Mouse (Mus musculus): Measurements from ENCODE around the gene Nceh1. TPM values are rescaled to one million over a fixed set of nuclear protein-coding genes. Genes with fewer than 3 reads are reported as not detected.

Nceh1 gene
- total and polyA plus RNA-seq, 3 experiments: 8.2 to 9.3 TPM; not detected in 1

- H3K36me3 ChIP-seq (ENCODE audit: control insufficient read depth in 1 of 2, insufficient read depth in 2 of 2, low read length in 2 of 2): no peaks in the 10 kb centered on the region
- no peak for DNase-seq (ENCODE audit: low read depth, low spot score)
- no peak for TF ChIP-seq HCFC1 (IDR thresholded peaks at IDR 0.05; ENCODE audit: low read depth, low read length)
- TF ChIP-seq NELFE (IDR thresholded peaks at IDR 0.05; ENCODE audit: low read depth, low read length): no peak
- TF ChIP-seq POLR2AphosphoS5 (IDR thresholded peaks at IDR 0.05; ENCODE audit: borderline replicate concordance, low read depth, low read length): no peak
- no peak for TF ChIP-seq MAFK (IDR thresholded peaks at IDR 0.05; ENCODE audit: borderline replicate concordance, low read depth, low read length)
- no peak for TF ChIP-seq UBTF (IDR thresholded peaks at IDR 0.05; ENCODE audit: borderline replicate concordance, insufficient read depth, low read depth, low read length)
- TF ChIP-seq MYC (IDR thresholded peaks at IDR 0.05; ENCODE audit: low read depth, low read length): no peak
- no peak for TF ChIP-seq SIN3A (IDR thresholded peaks at IDR 0.05; ENCODE audit: low read length)
- no peak for TF ChIP-seq MXI1 (IDR thresholded peaks at IDR 0.05; ENCODE audit: low read depth, low read length)
- TF ChIP-seq MAZ (IDR thresholded peaks at IDR 0.05; ENCODE audit: low read depth, low read length): no peak
- no peak for TF ChIP-seq RAD21 (IDR thresholded peaks at IDR 0.05; ENCODE audit: low read depth, low read length)
- no peak for TF ChIP-seq KAT2A (conservative IDR thresholded peaks at IDR 0.05; ENCODE audit: low read depth, low read length)
- no peak for TF ChIP-seq ZC3H11A (IDR thresholded peaks at IDR 0.05; ENCODE audit: low read depth, low read length)
- no peak for TF ChIP-seq USF1 (IDR thresholded peaks at IDR 0.05; ENCODE audit: low read depth, low read length)
- no peak for TF ChIP-seq ZKSCAN1 (IDR thresholded peaks at IDR 0.05; ENCODE audit: low read depth, low read length)
- TF ChIP-seq MEF2A (IDR thresholded peaks at IDR 0.05; ENCODE audit: extremely low read depth, insufficient replicate concordance, low read depth, low read length, poor library complexity, severe bottlenecking): no peak
- TF ChIP-seq NRF1 (IDR thresholded peaks at IDR 0.05; ENCODE audit: insufficient read depth, low read depth, low read length, poor library complexity, severe bottlenecking): no peak
- no peak for TF ChIP-seq SMC3 (IDR thresholded peaks at IDR 0.05; ENCODE audit: low read depth, low read length)
- TF ChIP-seq CHD1 (IDR thresholded peaks at IDR 0.05; ENCODE audit: low read depth, low read length): no peak
- H3K27ac ChIP-seq (ENCODE audit: control insufficient read depth, low read depth, low read length): no peak overlapping the region
- no peak overlapping the region for H3K9ac ChIP-seq (ENCODE audit: control insufficient read depth, low read depth, low read length, poor library complexity, severe bottlenecking)
- no peaks in the 10 kb centered on the region for H3K79me2 ChIP-seq (ENCODE audit: control insufficient read depth, insufficient read depth, low read length, poor library complexity)
- 0 out of 4 replicates have a peak, but pooled peaks cover 0 to 1% of the 10 kb centered on the region in 2 experiments for H3K27me3 ChIP-seq (ENCODE audit: control insufficient read depth in 1 of 2, insufficient read depth in 2 of 2, low read length in 2 of 2)
- no peaks in the 10 kb centered on the region for H3K4me1 ChIP-seq (ENCODE audit: control insufficient read depth in 1 of 2, insufficient read depth in 2 of 2, low read length in 2 of 2)
- no peaks in the 10 kb centered on the region for H3K9me3 ChIP-seq (replicated peaks; ENCODE audit: insufficient read depth, low read length)
- H3K4me3 ChIP-seq (ENCODE audit: control insufficient read depth in 1 of 2, insufficient read depth in 1 of 2, low read depth in 2 of 2, low read length in 2 of 2): no peak overlapping the region
Measured at GRCm38 (mm10) chr3:27283796-27284195, 101.0 kb downstream of the Nceh1 start.

DNA sequence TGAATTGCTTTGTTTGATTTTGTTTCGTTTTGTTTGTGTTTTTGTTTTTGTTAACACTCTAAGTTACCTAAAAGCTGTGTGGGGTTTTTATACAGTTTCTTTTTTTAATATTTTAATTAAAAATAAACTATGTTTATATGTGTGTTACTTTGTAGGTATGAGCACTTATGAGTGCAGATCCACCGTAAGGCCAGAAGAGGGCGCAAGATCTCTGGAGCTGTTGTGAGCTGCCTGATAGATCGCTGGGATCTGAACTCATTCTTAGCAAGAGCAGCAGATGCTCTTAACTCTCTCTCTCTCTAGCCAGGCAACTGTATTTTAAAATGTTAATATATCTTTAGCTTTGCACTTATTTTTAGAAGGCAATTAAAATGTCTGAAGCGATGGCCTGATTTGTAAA is 101.5 kb downstream of the Nceh1 start:
- H3K27ac ChIP-seq (ENCODE audit: control insufficient read depth, low read depth, low read length): no peak overlapping the region
- H3K4me3 ChIP-seq (ENCODE audit: control insufficient read depth in 1 of 2, insufficient read depth in 1 of 2, low read depth in 2 of 2, low read length in 2 of 2): no peak overlapping the region
- no peak for DNase-seq (ENCODE audit: low read depth, low spot score)
- H3K27me3 ChIP-seq (ENCODE audit: control insufficient read depth in 1 of 2, insufficient read depth in 2 of 2, low read length in 2 of 2): peaks cover 0 to 1% of the 10 kb centered on the region in 2 experiments; a peak in 1 of 4 replicates
- H3K9ac ChIP-seq (ENCODE audit: control insufficient read depth, low read depth, low read length, poor library complexity, severe bottlenecking): no peak overlapping the region
- TF ChIP-seq RAD21 (IDR thresholded peaks at IDR 0.05; ENCODE audit: low read depth, low read length) (peak; percentile 8), RCOR1 (IDR thresholded peaks at IDR 0.05; ENCODE audit: low read depth, low read length) (no peak), MYB (IDR thresholded peaks at IDR 0.05; ENCODE audit: low read depth, low read length) (no peak), TAL1 (IDR thresholded peaks at IDR 0.05; ENCODE audit: low read length) (no peak), MAFK (IDR thresholded peaks at IDR 0.05; ENCODE audit: borderline replicate concordance, low read depth, low read length) (no peak), TBP (IDR thresholded peaks at IDR 0.05; ENCODE audit: low read depth, low read length) (no peak), CTCF (IDR thresholded peaks at IDR 0.05 in 2 of 3, conservative IDR thresholded peaks at IDR 0.05 in 1 of 3; ENCODE audit: control insufficient read depth in 1 of 3, insufficient read depth in 1 of 3, low read depth in 2 of 3, low read length in 3 of 3, poor library complexity in 1 of 3, severe bottlenecking in 1 of 3) (peak; percentile 24 to 34 (median 27))
- no peaks in the 10 kb centered on the region for H3K9me3 ChIP-seq (replicated peaks; ENCODE audit: insufficient read depth, low read length)
- no peaks in the 10 kb centered on the region for H3K4me1 ChIP-seq (ENCODE audit: control insufficient read depth in 1 of 2, insufficient read depth in 2 of 2, low read length in 2 of 2)
- no peaks in the 10 kb centered on the region for H3K36me3 ChIP-seq (ENCODE audit: control insufficient read depth in 1 of 2, insufficient read depth in 2 of 2, low read length in 2 of 2)
- H3K79me2 ChIP-seq (ENCODE audit: control insufficient read depth, insufficient read depth, low read length, poor library complexity): no peaks in the 10 kb centered on the region

All from MEL (cell line).